Mouse (Mus musculus) heart, postnatal 0 days (tissue): ENCODE results near the gene Krt83.

Experiments
- CTCF ChIP-seq: IDR thresholded peaks from 2 replicates; pipeline ENCODE4 v1.5.1; 2016; ENCODE audit warnings: antibody characterized with exemption, control low read depth, low read depth
- EP300 ChIP-seq: IDR thresholded peaks from 2 replicates; pipeline ENCODE4 v1.6.1; 2016; ENCODE audit warnings: antibody characterized with exemption, low read depth

DNA sequence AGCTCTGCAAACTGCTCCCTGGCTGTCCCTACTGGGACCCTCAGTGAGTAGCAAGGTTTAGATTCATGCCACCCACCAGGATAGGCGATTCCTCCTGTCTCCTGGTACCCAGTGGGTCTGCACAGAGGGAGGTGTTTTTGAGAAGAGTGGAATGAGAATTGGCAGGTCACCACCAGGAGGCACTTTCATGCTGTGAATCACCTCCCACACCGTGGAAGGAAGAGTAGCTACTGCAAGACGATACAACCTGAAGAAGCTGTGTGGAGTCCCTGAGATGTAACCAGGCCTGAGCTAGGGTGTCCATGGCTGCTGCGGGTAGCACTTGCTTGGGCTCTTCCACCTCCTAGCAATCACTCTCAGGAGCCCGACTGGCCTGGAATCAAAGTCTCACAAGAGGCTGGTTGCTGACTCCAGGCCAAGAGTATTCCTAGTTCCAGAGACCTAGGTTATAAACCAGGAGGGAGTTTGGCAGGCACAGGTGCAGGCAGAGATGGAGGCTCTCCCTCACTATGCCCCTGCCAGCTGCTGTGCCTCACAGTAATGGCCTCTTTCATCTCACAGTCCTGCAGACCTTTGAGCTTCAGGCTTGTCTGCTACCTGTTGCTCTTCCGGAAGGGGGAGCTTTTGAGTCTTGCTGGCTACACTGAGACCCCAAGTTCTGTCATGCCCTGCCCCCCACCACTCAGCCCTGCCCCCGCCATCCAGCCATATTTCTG is 46.7 kb upstream of the Krt83 start:
- TF ChIP-seq CTCF (0 out of 2 replicates have a peak, but pooled peaks have one; percentile 2), EP300 (no peak)
